Mouse (Mus musculus) hindbrain, embryonic 12.5 days (tissue): ENCODE results near the gene Tssk3. TPM values are rescaled to one million over a fixed set of nuclear protein-coding genes. Genes with fewer than 3 reads are reported as not detected.

Source experiments
- ATAC-seq: fragments of 200-750 bp; cut with Nextera tagmentation; 2 replicates; pipeline ENCODE4 v1.8.0; 2017; ENCODE audit warnings: moderate TSS enrichment; ENCODE audit not compliant: low FRiP score
- H3K27ac ChIP-seq: fragments of 300-500 bp; sonication (generic); 2 replicates; pipeline ENCODE4 v1.5.1; 2016; ENCODE audit warnings: mild to moderate bottlenecking
- H3K27me3 ChIP-seq: fragments of 300-500 bp; sonication (generic); 2 replicates; pipeline ENCODE4 v1.6.1; 2016; ENCODE audit warnings: mild to moderate bottlenecking
- H3K36me3 ChIP-seq: fragments of 300-500 bp; sonication (generic); 2 replicates; pipeline ENCODE4 v1.6.1; 2016; ENCODE audit warnings: mild to moderate bottlenecking
- H3K4me1 ChIP-seq: fragments of 300-500 bp; sonication (generic); 2 replicates; pipeline ENCODE4 v1.6.1; 2016
- H3K4me2 ChIP-seq: fragments of 300-500 bp; sonication (generic); replicated peaks from 2 replicates; pipeline ENCODE4 v1.6.1; 2016; ENCODE audit warnings: mild to moderate bottlenecking
- H3K4me3 ChIP-seq: fragments of 300-500 bp; sonication (generic); 2 replicates; pipeline ENCODE4 v1.5.1; 2016; ENCODE audit warnings: mild to moderate bottlenecking
- H3K9ac ChIP-seq: fragments of 300-500 bp; sonication (generic); 2 replicates; pipeline ENCODE4 v1.6.1; 2016; ENCODE audit warnings: mild to moderate bottlenecking, moderate library complexity
- H3K9me3 ChIP-seq: fragments of 300-500 bp; sonication (generic); replicated peaks from 2 replicates; pipeline ENCODE4 v1.6.1; 2016; ENCODE audit warnings: mild to moderate bottlenecking
- WGBS: fragments of 180-500 bp; shearing (Covaris S2); methylation state at CpG from one replicate; pipeline ENCODE4 v1.1.7; 2016; 5-methylcytosine and 5-hydroxymethylcytosine counted together
- polyA plus RNA-seq: library from polyadenylated mRNA; unstranded; fragments of >200 nt; fragmentation: Nextera tagmentation; extraction: Ambion mirVana; gene quantifications from 2 replicates; pipeline ENCODE4 v1.2.1, GENCODE M21; 2016

Gene Tssk3
- polyA plus RNA-seq, 1 experiment from 2014 or later: not detected

- H3K4me3 ChIP-seq: no peak overlapping the region
These were observed 20.0 kb upstream of the Tssk3 start for GRCm38 (mm10) chr4:129510723-129511412.

GRCm38 (mm10) chr4:129509650-129510049 lies 18.8 kb upstream of the Tssk3 start:
- Histone ChIP-seq H3K4me1 (peaks cover 41% of the 10 kb centered on the region), H3K9me3 (no peaks in the 10 kb centered on the region), H3K27me3 (no peaks in the 10 kb centered on the region), H3K4me2 (no peak overlapping the region), H3K27ac (peak overlapping the region; percentile 55; the same call in 1 of the 2 replicates), H3K36me3 (no peaks in the 10 kb centered on the region), H3K4me3 (no peak overlapping the region), H3K9ac (no peak overlapping the region)
- 68% methylated on average over 3 of the region's 3 CpGs for WGBS
- no peak for ATAC-seq

More at GRCm38 (mm10) chr4:129510723-129511412, 20.0 kb upstream of the Tssk3 start:
- Histone ChIP-seq H3K27me3 (no peaks in the 10 kb centered on the region), H3K4me2 (peak overlapping the region; percentile 9), H3K9me3 (no peaks in the 10 kb centered on the region), H3K4me1 (peaks cover 52% of the 10 kb centered on the region), H3K9ac (no peak overlapping the region), H3K36me3 (peaks cover 10% of the 10 kb centered on the region; the same call in 1 of the 2 replicates), H3K27ac (peak overlapping the region; percentile 82)
- WGBS: 31% methylated on average over 6 of the region's 6 CpGs
- ATAC-seq: no peak

- ATAC-seq: no peak
- no peak overlapping the region for H3K4me2 ChIP-seq
- H3K27ac ChIP-seq: peak overlapping the region; percentile 55; the same call in 1 of the 2 replicates
- H3K9me3 ChIP-seq: no peaks in the 10 kb centered on the region
- H3K9ac ChIP-seq: no peak overlapping the region
- H3K27me3 ChIP-seq: no peaks in the 10 kb centered on the region
- no peaks in the 10 kb centered on the region for H3K36me3 ChIP-seq
- WGBS: 66% methylated on average over 15 of the region's 15 CpGs
- H3K4me3 ChIP-seq: no peak overlapping the region
- peaks cover 41% of the 10 kb centered on the region for H3K4me1 ChIP-seq
These were observed 18.2 kb upstream of the Tssk3 start for GRCm38 (mm10) chr4:129508834-129509600.

GRCm38 (mm10) chr4:129508237-129508515 lies 17.4 kb upstream of the Tssk3 start:
- H3K27me3 ChIP-seq: no peaks in the 10 kb centered on the region
- H3K9ac ChIP-seq: no peak overlapping the region
- WGBS: 86% methylated on average over 3 of the region's 3 CpGs
- H3K9me3 ChIP-seq: no peaks in the 10 kb centered on the region
- no peak overlapping the region for H3K4me3 ChIP-seq
- H3K27ac ChIP-seq: no peak overlapping the region
- no peak for ATAC-seq
- H3K36me3 ChIP-seq: no peaks in the 10 kb centered on the region
- H3K4me1 ChIP-seq: peaks cover 40% of the 10 kb centered on the region
- no peak overlapping the region for H3K4me2 ChIP-seq

GRCm38 (mm10) chr4:129507434-129508236 lies 16.8 kb upstream of the Tssk3 start:
- Histone ChIP-seq H3K4me3 (no peak overlapping the region), H3K9ac (no peak overlapping the region), H3K36me3 (no peaks in the 10 kb centered on the region), H3K27me3 (no peaks in the 10 kb centered on the region), H3K4me1 (peaks cover 34% of the 10 kb centered on the region), H3K27ac (no peak overlapping the region), H3K4me2 (no peak overlapping the region), H3K9me3 (no peaks in the 10 kb centered on the region)
- WGBS: 67% methylated on average over 9 of the region's 10 CpGs
- no peak for ATAC-seq

- ATAC-seq: no peak
- Histone ChIP-seq H3K4me1 (peaks cover 14% of the 10 kb centered on the region), H3K4me2 (no peak overlapping the region), H3K27me3 (peaks cover 4% of the 10 kb centered on the region; the same call in 1 of the 2 replicates), H3K36me3 (no peaks in the 10 kb centered on the region), H3K9me3 (no peaks in the 10 kb centered on the region), H3K4me3 (no peak overlapping the region), H3K9ac (no peak overlapping the region), H3K27ac (no peak overlapping the region)
- 74% methylated on average over 3 of the region's 3 CpGs for WGBS
These were observed 14.7 kb upstream of the Tssk3 start for GRCm38 (mm10) chr4:129505511-129505910.

- Histone ChIP-seq H3K27me3 (peaks cover 4% of the 10 kb centered on the region; the same call in 1 of the 2 replicates), H3K36me3 (no peaks in the 10 kb centered on the region), H3K27ac (no peak overlapping the region), H3K9me3 (no peaks in the 10 kb centered on the region), H3K4me1 (no peaks in the 10 kb centered on the region), H3K4me2 (no peak overlapping the region), H3K9ac (0 out of 2 replicates have a peak overlapping the region, but pooled peaks have one; percentile 1), H3K4me3 (no peak overlapping the region)
- 81% methylated on average over 11 of the region's 11 CpGs for WGBS
- ATAC-seq: no peak
These were observed 12.2 kb upstream of the Tssk3 start for GRCm38 (mm10) chr4:129502901-129503444.

- Histone ChIP-seq H3K27ac (no peak overlapping the region), H3K4me1 (no peaks in the 10 kb centered on the region), H3K4me2 (no peak overlapping the region), H3K27me3 (peaks cover 4% of the 10 kb centered on the region; the same call in 1 of the 2 replicates), H3K9ac (no peak overlapping the region), H3K4me3 (no peak overlapping the region), H3K9me3 (no peaks in the 10 kb centered on the region), H3K36me3 (no peaks in the 10 kb centered on the region)
- no peak for ATAC-seq
- WGBS: 79% methylated on average over 9 of the region's 9 CpGs
These were observed 11.6 kb upstream of the Tssk3 start for GRCm38 (mm10) chr4:129502327-129502888.

GRCm38 (mm10) chr4:129500607-129501566 lies 10.1 kb upstream of the Tssk3 start:
- peak overlapping the region; percentile 74 for H3K27ac ChIP-seq
- peak overlapping the region; percentile 73 for H3K4me2 ChIP-seq
- peaks cover 4% of the 10 kb centered on the region; the same call in 1 of the 2 replicates for H3K27me3 ChIP-seq
- H3K4me1 ChIP-seq: peaks cover 12% of the 10 kb centered on the region
- peak overlapping the region; percentile 45 for H3K4me3 ChIP-seq
- H3K9ac ChIP-seq: peak overlapping the region; percentile 61
- ATAC-seq: peak; percentile 71
- WGBS: 1% methylated on average over 49 of the region's 49 CpGs
- H3K9me3 ChIP-seq: no peaks in the 10 kb centered on the region
- no peaks in the 10 kb centered on the region for H3K36me3 ChIP-seq

GRCm38 (mm10) chr4:129500017-129500416 lies 9.2 kb upstream of the Tssk3 start:
- H3K4me1 ChIP-seq: peaks cover 15% of the 10 kb centered on the region
- peak overlapping the region; percentile 74; the same call in 1 of the 2 replicates for H3K27ac ChIP-seq

GRCm38 (mm10) chr4:129498941-129499340 lies 8.1 kb upstream of the Tssk3 start:
- no peak overlapping the region for H3K9ac ChIP-seq
- H3K4me2 ChIP-seq: no peak overlapping the region
- no peaks in the 10 kb centered on the region for H3K9me3 ChIP-seq
- WGBS: 70% methylated on average over 3 of the region's 3 CpGs
- H3K27ac ChIP-seq: no peak overlapping the region
- no peak for ATAC-seq
- H3K36me3 ChIP-seq: no peaks in the 10 kb centered on the region
- peaks cover 15% of the 10 kb centered on the region for H3K4me1 ChIP-seq
- H3K4me3 ChIP-seq: no peak overlapping the region
- peaks cover 4% of the 10 kb centered on the region; the same call in 1 of the 2 replicates for H3K27me3 ChIP-seq

More at GRCm38 (mm10) chr4:129500017-129500416, 9.2 kb upstream of the Tssk3 start:
- no peaks in the 10 kb centered on the region for H3K36me3 ChIP-seq
- H3K4me3 ChIP-seq: peak overlapping the region; percentile 45
- WGBS: 84% methylated on average over 8 of the region's 8 CpGs
- peak overlapping the region; percentile 73 for H3K4me2 ChIP-seq
- no peak for ATAC-seq
- peaks cover 4% of the 10 kb centered on the region; the same call in 1 of the 2 replicates for H3K27me3 ChIP-seq
- no peak overlapping the region for H3K9ac ChIP-seq
- H3K9me3 ChIP-seq: no peaks in the 10 kb centered on the region
